Mouse (Mus musculus) midbrain, embryonic 10.5 days (tissue): ENCODE results near the gene Mrps18c. TPM values are rescaled to one million over a fixed set of nuclear protein-coding genes. Genes with fewer than 3 reads are reported as not detected.

Experiments
- DNase-seq: peaks from one replicate; pipeline ENCODE4 v3.0.0-alpha.2; 2017; ENCODE audit warnings: low spot score
- H3K27ac ChIP-seq: fragments of 300-500 bp; sonication (generic); replicated peaks from 2 replicates; pipeline ENCODE4 v1.5.1; 2016; ENCODE audit warnings: mild to moderate bottlenecking
- H3K27me3 ChIP-seq: fragments of 300-500 bp; sonication (generic); 2 replicates; pipeline ENCODE4 v1.6.1; 2016; ENCODE audit warnings: low read depth, mild to moderate bottlenecking; ENCODE audit not compliant: poor library complexity, severe bottlenecking
- H3K36me3 ChIP-seq: fragments of 300-500 bp; sonication (generic); 2 replicates; pipeline ENCODE4 v1.6.1; 2016; ENCODE audit warnings: mild to moderate bottlenecking, moderate library complexity
- H3K4me1 ChIP-seq: fragments of 300-500 bp; sonication (generic); 2 replicates; pipeline ENCODE4 v1.6.1; 2016
- H3K4me3 ChIP-seq: fragments of 300-500 bp; sonication (generic); 2 replicates; pipeline ENCODE4 v1.5.1; 2016; ENCODE audit warnings: mild to moderate bottlenecking, moderate library complexity
- H3K9me3 ChIP-seq: fragments of 300-500 bp; sonication (generic); replicated peaks from 2 replicates; pipeline ENCODE4 v1.6.1; 2016; ENCODE audit warnings: mild to moderate bottlenecking
- WGBS: fragments of 180-500 bp; shearing (Covaris S2); methylation state at CpG from one replicate; pipeline ENCODE4 v1.1.7; 2016; 5-methylcytosine and 5-hydroxymethylcytosine counted together
- polyA plus RNA-seq: library from polyadenylated mRNA; unstranded; fragments of >200 nt; fragmentation: Nextera tagmentation; extraction: Ambion mirVana; gene quantifications from 2 replicates; pipeline ENCODE4 v1.2.1, GENCODE M21; 2016

Mrps18c gene
- polyA plus RNA-seq, 1 experiment from 2014 or later = 202 TPM

- Histone ChIP-seq H3K27me3 (no peaks in the 10 kb centered on the region), H3K36me3 (peaks cover 99% of the 10 kb centered on the region), H3K4me3 (no peak overlapping the region), H3K4me1 (no peaks in the 10 kb centered on the region), H3K27ac (no peak overlapping the region), H3K9me3 (no peaks in the 10 kb centered on the region)
- 92% methylated on average over 9 of the region's 9 CpGs for WGBS
- DNase-seq = no peak
Measured at GRCm38 (mm10) chr5:100787527-100787926, 10.9 kb upstream of the Mrps18c start.

- H3K9me3 ChIP-seq = no peaks in the 10 kb centered on the region
- H3K27me3 ChIP-seq = no peaks in the 10 kb centered on the region
- no peak overlapping the region for H3K4me3 ChIP-seq
- peaks cover 95% of the 10 kb centered on the region for H3K36me3 ChIP-seq
- no peak for DNase-seq
- no peak overlapping the region for H3K27ac ChIP-seq
- peaks cover 3% of the 10 kb centered on the region for H3K4me1 ChIP-seq
- WGBS = 92% methylated on average over 7 of the region's 7 CpGs
Measured at GRCm38 (mm10) chr5:100792261-100792660, 6.2 kb upstream of the Mrps18c start.

GRCm38 (mm10) chr5:100794084-100794483 is 4.3 kb upstream of the Mrps18c start:
- no peak overlapping the region for H3K27ac ChIP-seq
- H3K27me3 ChIP-seq = no peaks in the 10 kb centered on the region
- peaks cover 77% of the 10 kb centered on the region for H3K36me3 ChIP-seq
- WGBS = 86% methylated on average over 5 of the region's 5 CpGs
- H3K9me3 ChIP-seq = no peaks in the 10 kb centered on the region
- H3K4me1 ChIP-seq = peaks cover 16% of the 10 kb centered on the region
- no peak for DNase-seq
- no peak overlapping the region for H3K4me3 ChIP-seq

- Histone ChIP-seq H3K9me3 (no peaks in the 10 kb centered on the region), H3K27me3 (no peaks in the 10 kb centered on the region), H3K36me3 (peaks cover 43% of the 10 kb centered on the region), H3K27ac (no peak overlapping the region), H3K4me1 (peaks cover 15% of the 10 kb centered on the region), H3K4me3 (no peak overlapping the region)
- WGBS = 89% methylated on average over 4 of the region's 4 CpGs
- DNase-seq = no peak
Measured at GRCm38 (mm10) chr5:100818341-100818740, 19.9 kb downstream of the Mrps18c start.

- H3K4me3 ChIP-seq = peak overlapping the region; percentile 92
- peaks cover 15% of the 10 kb centered on the region for H3K4me1 ChIP-seq
- DNase-seq = no peak
- no peaks in the 10 kb centered on the region for H3K9me3 ChIP-seq
- peak overlapping the region; percentile 98 for H3K27ac ChIP-seq
- no peaks in the 10 kb centered on the region for H3K27me3 ChIP-seq
- H3K36me3 ChIP-seq = peaks cover 30% of the 10 kb centered on the region
- WGBS = 32% methylated on average over 16 of the region's 16 CpGs
Measured at GRCm38 (mm10) chr5:100819568-100820480, 21.4 kb downstream of the Mrps18c start.

GRCm38 (mm10) chr5:100820483-100821184 is 22.2 kb downstream of the Mrps18c start, which contains the start of gene Abraxas1:
TSS of gene Abraxas1 (minus strand) at chr5:100820965.
- H3K9me3 ChIP-seq = no peaks in the 10 kb centered on the region
- no peaks in the 10 kb centered on the region for H3K27me3 ChIP-seq
- H3K4me1 ChIP-seq = peaks cover 15% of the 10 kb centered on the region
- peaks cover 24% of the 10 kb centered on the region for H3K36me3 ChIP-seq
- H3K27ac ChIP-seq = peak within 1 kb of the TSS; percentile 98
- peak; percentile 86 for DNase-seq
- whole genome bisulfite sequencing = under 1% methylated on average over 63 of the region's 63 CpGs
- H3K4me3 ChIP-seq = peak within 1 kb of the TSS; percentile 92

GRCm38 (mm10) chr5:100821375-100821774 is 22.9 kb downstream of the Mrps18c start:
- Histone ChIP-seq H3K36me3 (peaks cover 16% of the 10 kb centered on the region), H3K4me3 (peak overlapping the region; percentile 92), H3K27me3 (no peaks in the 10 kb centered on the region), H3K9me3 (no peaks in the 10 kb centered on the region), H3K4me1 (peaks cover 15% of the 10 kb centered on the region), H3K27ac (no peak overlapping the region)
- no peak for DNase-seq
- WGBS = 89% methylated on average over 8 of the region's 8 CpGs

GRCm38 (mm10) chr5:100822826-100823225 is 24.4 kb downstream of the Mrps18c start:
- Histone ChIP-seq H3K27ac (no peak overlapping the region), H3K4me3 (no peak overlapping the region), H3K9me3 (no peaks in the 10 kb centered on the region), H3K4me1 (peaks cover 15% of the 10 kb centered on the region), H3K36me3 (peaks cover 3% of the 10 kb centered on the region), H3K27me3 (no peaks in the 10 kb centered on the region)
- WGBS = 83% methylated on average over 7 of the region's 7 CpGs
- DNase-seq = no peak

- DNase-seq = no peak
- Histone ChIP-seq H3K4me3 (no peak overlapping the region), H3K9me3 (no peaks in the 10 kb centered on the region), H3K36me3 (no peaks in the 10 kb centered on the region), H3K4me1 (0 out of 2 replicates have a peak, but pooled peaks cover 2% of the 10 kb centered on the region), H3K27me3 (no peaks in the 10 kb centered on the region), H3K27ac (no peak overlapping the region)
- 19% methylated on average over 2 of the region's 2 CpGs for WGBS
Measured at GRCm38 (mm10) chr5:100825975-100826374, 27.5 kb downstream of the Mrps18c start.

GRCm38 (mm10) chr5:100826531-100826930 is 28.1 kb downstream of the Mrps18c start:
- Histone ChIP-seq H3K9me3 (no peaks in the 10 kb centered on the region), H3K36me3 (no peaks in the 10 kb centered on the region), H3K27me3 (no peaks in the 10 kb centered on the region), H3K4me1 (no peaks in the 10 kb centered on the region), H3K4me3 (no peak overlapping the region), H3K27ac (no peak overlapping the region)
- DNase-seq = no peak
- 78% methylated on average over 7 of the region's 7 CpGs for WGBS

GRCm38 (mm10) chr5:100828701-100829100 is 30.3 kb downstream of the Mrps18c start:
- WGBS = 88% methylated on average over 3 of the region's 3 CpGs
- Histone ChIP-seq H3K9me3 (no peaks in the 10 kb centered on the region), H3K27ac (no peak overlapping the region), H3K27me3 (no peaks in the 10 kb centered on the region), H3K36me3 (no peaks in the 10 kb centered on the region), H3K4me1 (no peaks in the 10 kb centered on the region), H3K4me3 (no peak overlapping the region)
- no peak for DNase-seq

GRCm38 (mm10) chr5:100832680-100833079 is 34.3 kb downstream of the Mrps18c start:
- no peak overlapping the region for H3K4me3 ChIP-seq
- no peaks in the 10 kb centered on the region for H3K36me3 ChIP-seq
- DNase-seq = no peak
- no peaks in the 10 kb centered on the region for H3K4me1 ChIP-seq
- no peaks in the 10 kb centered on the region for H3K9me3 ChIP-seq
- H3K27me3 ChIP-seq = no peaks in the 10 kb centered on the region
- 90% methylated on average over 3 of the region's 3 CpGs for WGBS
- H3K27ac ChIP-seq = no peak overlapping the region

- no peaks in the 10 kb centered on the region for H3K36me3 ChIP-seq
- no peaks in the 10 kb centered on the region for H3K4me1 ChIP-seq
- H3K27me3 ChIP-seq = no peaks in the 10 kb centered on the region
- no peak overlapping the region for H3K4me3 ChIP-seq
- 88% methylated on average over 2 of the region's 2 CpGs for WGBS
- H3K27ac ChIP-seq = no peak overlapping the region
- no peak for DNase-seq
- H3K9me3 ChIP-seq = no peaks in the 10 kb centered on the region
Measured at GRCm38 (mm10) chr5:100833841-100834240, 35.4 kb downstream of the Mrps18c start.
